Mouse (Mus musculus): ENCODE data around the gene Hcn3.

DNA sequence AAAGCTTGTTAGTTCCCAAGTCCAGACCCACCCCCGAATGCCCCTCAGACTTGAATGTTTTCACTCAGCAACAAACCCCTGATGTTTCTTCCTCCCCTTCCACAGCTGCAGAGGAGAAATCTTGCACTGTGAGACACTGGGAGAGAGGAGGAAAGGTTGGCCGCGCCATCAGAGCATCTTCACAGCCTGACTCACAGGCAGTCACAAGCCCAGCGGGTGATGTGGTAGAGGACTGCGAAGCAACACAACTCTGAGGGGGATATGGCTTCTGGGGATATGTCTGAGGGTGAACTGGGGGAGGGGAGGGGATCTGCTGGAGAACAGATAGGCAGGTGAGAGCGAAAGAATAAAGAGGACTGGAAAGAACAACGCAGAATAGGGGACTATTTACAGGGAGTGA, 1.3 kb downstream of the Hcn3 start:
- TF ChIP-seq USF1 (IDR thresholded peaks at IDR 0.05; ENCODE audit: low read depth): no peak
- TF ChIP-seq MAX (IDR thresholded peaks at IDR 0.05; ENCODE audit: low read depth): no peak
- no peak for TF ChIP-seq REST (IDR thresholded peaks at IDR 0.05; ENCODE audit: insufficient read depth, insufficient read length)
- no peak for TF ChIP-seq POLR2AphosphoS2 (IDR thresholded peaks at IDR 0.05; ENCODE audit: insufficient read length, low read depth)
- no peak for TF ChIP-seq TCF3 (IDR thresholded peaks at IDR 0.05; ENCODE audit: insufficient read length, low read depth)
- TF ChIP-seq POLR2A (IDR thresholded peaks at IDR 0.05; ENCODE audit: insufficient read length, low read depth): no peak
- TF ChIP-seq E2F4 (IDR thresholded peaks at IDR 0.05; ENCODE audit: insufficient read depth): no peak
